Comparison of ENCODE assay signal across 8 mouse cellular contexts in the genomic region with DNA sequence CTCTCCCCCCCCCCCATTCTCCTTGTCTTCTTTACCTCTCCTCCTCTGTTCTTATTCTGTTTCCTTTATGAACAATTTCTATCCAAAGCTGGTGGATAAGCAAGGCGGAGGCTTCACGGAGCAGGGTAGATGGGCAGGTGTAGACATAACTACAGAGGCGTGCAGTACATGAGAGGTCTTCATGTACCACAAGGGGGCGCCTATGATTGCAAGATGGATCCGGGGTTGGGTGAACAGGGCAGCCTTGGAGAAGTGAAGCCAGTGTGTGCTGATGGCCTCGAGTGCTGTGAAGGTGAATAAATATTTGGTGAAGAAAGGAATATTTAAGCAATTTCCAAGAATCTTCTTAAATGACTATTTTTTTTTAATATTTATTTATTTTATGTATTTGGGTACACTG. TPM values are rescaled to one million over a fixed set of nuclear protein-coding genes. Genes with fewer than 3 reads are reported as not detected.
DNase-seq lines count a peak whose midpoint lies in the region; ATAC-seq lines count a peak whose summit lies in the region.

No protein-coding gene starts in this region.

- no peak overlapping the region for H3K9ac ChIP-seq in limb, embryonic 11.5 days (ENCODE audit: low read length)
- no peak overlapping the region for H3K9ac ChIP-seq in stomach, embryonic 14.5 days (replicated peaks; ENCODE audit: low read depth, low read length)

- no peak for ATAC-seq in limb, embryonic 11.5 days (ENCODE audit: insufficient number of reproducible peaks, low FRiP score, low TSS enrichment, low read depth)
- peak; percentile 75; the same call in 1 of the 2 replicates for ATAC-seq in stomach, embryonic 14.5 days (ENCODE audit: insufficient number of reproducible peaks, insufficient read depth, low FRiP score, low read depth)

- H3K4me1 ChIP-seq in limb, embryonic 11.5 days (ENCODE audit: control insufficient read depth, insufficient read depth, low read length): no peaks in the 10 kb centered on the region
- peaks cover 4% of the 10 kb centered on the region; the same call in 1 of the 2 replicates for H3K4me1 ChIP-seq in stomach, embryonic 14.5 days (ENCODE audit: control insufficient read depth, insufficient read depth, low read length)

- no peak overlapping the region for H3K27ac ChIP-seq in limb, embryonic 11.5 days (replicated peaks; ENCODE audit: low read depth, low read length)
- no peak overlapping the region for H3K27ac ChIP-seq in stomach, embryonic 14.5 days (ENCODE audit: low read length)

- H3K4me2 ChIP-seq in limb, embryonic 11.5 days (ENCODE audit: low read depth, severe bottlenecking): no peak overlapping the region
- no peak overlapping the region for H3K4me2 ChIP-seq in stomach, embryonic 14.5 days (replicated peaks; ENCODE audit: low read depth, low read length)

- WGBS in limb, embryonic 11.5 days: 23% methylated on average over 6 of the region's 6 CpGs
- 14% methylated on average over 6 of the region's 6 CpGs for WGBS in stomach, embryonic 14.5 days

- no peaks in the 10 kb centered on the region for H3K36me3 ChIP-seq in limb, embryonic 11.5 days (ENCODE audit: control insufficient read depth, insufficient read depth, low read length)
- no peaks in the 10 kb centered on the region for H3K36me3 ChIP-seq in stomach, embryonic 14.5 days (ENCODE audit: control insufficient read depth, insufficient read depth, low read length)

- no peak overlapping the region for H3K4me3 ChIP-seq in limb, embryonic 11.5 days (ENCODE audit: low read depth, low read length)
- no peak overlapping the region for H3K4me3 ChIP-seq in stomach, embryonic 14.5 days (ENCODE audit: low read depth, low read length)

- DNase-seq in 3T3-L1 (ENCODE audit: low read depth, low spot score): peak; percentile 86
- DNase-seq in adrenal gland, adult 2 months: peak; percentile 85
- DNase-seq in embryo, embryonic 11.5 days (ENCODE audit: low read depth, low spot score): peak; percentile 64
- DNase-seq in heart, adult 18-20 months: peak; percentile 84 to 92
- DNase-seq in kidney, adult 18-20 months: peak; percentile 74
- DNase-seq in limb, embryonic 11.5 days (ENCODE audit: low spot score): peak; percentile 81
- peak; percentile 30 to 54 for DNase-seq in monocyte, adult 2 months (ENCODE audit: low read depth in 1 of 2, low spot score in 2 of 2)

- H3K9me3 ChIP-seq in limb, embryonic 11.5 days (ENCODE audit: control insufficient read depth, low read length): no peaks in the 10 kb centered on the region
- no peaks in the 10 kb centered on the region for H3K9me3 ChIP-seq in stomach, embryonic 14.5 days (ENCODE audit: control insufficient read depth, low read depth, low read length)

- no peaks in the 10 kb centered on the region for H3K27me3 ChIP-seq in limb, embryonic 11.5 days (ENCODE audit: control insufficient read depth, insufficient read depth, low read length)
- no peaks in the 10 kb centered on the region for H3K27me3 ChIP-seq in stomach, embryonic 14.5 days (ENCODE audit: control insufficient read depth, insufficient read depth, low read length)

RNA-seq across cellular contexts. Expression of gene Scd1, which starts 34.7 kb away (rescaled TPM):
- total RNA-seq in adrenal gland, adult 2 months (2021): 1,000 to 10,000 TPM; 1,012 to 3,370 TPM
- 10,217 and 11,584 TPM in 2 replicates for polyA plus RNA-seq in adrenal gland, adult 2 months (2012; rRNA removed)
- 100 to 1,000 TPM in 1 of 2 experiments, 10 to 100 TPM in 1; 30.8 to 212 TPM for total RNA-seq in heart, adult 18-20 months (2021)
- polyA plus RNA-seq in limb, embryonic 11.5 days (2014; fragmentation: Nextera tagmentation; extraction: Ambion mirVana): 16.7 and 18.6 TPM in 2 replicates
- 3.7 and 4.3 TPM in 2 replicates for polyA plus RNA-seq in stomach, embryonic 14.5 days (2014; fragmentation: Nextera tagmentation; extraction: Ambion mirVana)

RNA-seq across cellular contexts. Expression of gene Scd4, which starts 40.1 kb away (rescaled TPM):
- total RNA-seq in adrenal gland, adult 2 months (2021): 1 to 10 TPM; 5.4 to 9.3 TPM
- 0.19 and 0.29 TPM in 2 replicates for polyA plus RNA-seq in adrenal gland, adult 2 months (2012; rRNA removed)
- total RNA-seq in heart, adult 18-20 months (2021): 1 to 10 TPM; 4.3 to 7.8 TPM
- polyA plus RNA-seq in limb, embryonic 11.5 days (2014; fragmentation: Nextera tagmentation; extraction: Ambion mirVana): 0.09 TPM in 1 of 2 replicates, not detected in the other
- 0.10 and 0.25 TPM in 2 replicates for polyA plus RNA-seq in stomach, embryonic 14.5 days (2014; fragmentation: Nextera tagmentation; extraction: Ambion mirVana)

Comparison
In these comparisons a context has a peak if more than half of its experiments do, and no peak if none do; other contexts are left out.
1. RNA of gene Scd1, which starts 34.7 kb away (polyA plus RNA-seq): 10,217 to 11,584 TPM in adrenal gland, adult 2 months; 16.7 to 18.6 TPM in limb, embryonic 11.5 days and 3.7 to 4.3 TPM in stomach, embryonic 14.5 days; every median in the first group is over 100 times any median in the second.
2. Peak in every context shown above with its lines, with median percentiles within 50 percentile points of each other: DNase-seq.